Mouse (Mus musculus) testis, adult 2 months (tissue): ENCODE data around the gene Esrrg.

Experiments
- CTCF ChIP-seq: fragments of 200-500 bp; IDR thresholded peaks from 2 replicates; pipeline ENCODE4 v1.5.1; 2012; ENCODE audit warnings: low read depth, mild to moderate bottlenecking, inconsistent platforms, low read length, moderate library complexity; ENCODE audit not compliant: control insufficient read depth, insufficient read depth, insufficient replicate concordance
- POLR2A ChIP-seq: fragments of 200-500 bp; IDR thresholded peaks from 2 replicates; pipeline ENCODE4 v1.6.1; 2012; ENCODE audit warnings: low read depth, mild to moderate bottlenecking, inconsistent platforms, low read length, moderate library complexity; ENCODE audit not compliant: control insufficient read depth

DNA sequence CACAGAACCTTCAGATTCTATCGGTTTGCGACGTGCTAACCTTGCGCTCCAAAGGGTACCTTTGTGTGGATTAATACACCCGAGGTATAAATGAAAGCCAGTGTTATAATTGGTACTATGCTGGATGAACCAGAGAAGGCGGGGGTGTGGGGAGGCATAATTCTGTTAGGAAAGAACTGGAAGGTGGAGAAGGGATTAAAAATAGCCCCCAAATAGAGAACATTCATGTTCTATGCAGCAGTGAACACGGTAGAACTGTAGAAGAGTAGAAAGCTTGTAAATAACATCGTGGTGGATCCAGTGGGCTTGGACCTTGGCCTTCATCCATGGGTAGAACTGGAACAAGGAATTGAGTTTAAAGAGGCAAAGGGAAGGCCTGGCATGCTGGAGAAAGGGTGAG lies 40.0 kb downstream of the Esrrg start:
- TF ChIP-seq CTCF (no peak), POLR2A (no peak)
